Mouse (Mus musculus) megakaryocyte, embryonic 14.5 days (primary cell): ENCODE results near the gene Cisd3.

Experiments used
- FLI1 ChIP-seq: IDR thresholded peaks from 2 replicates; pipeline ENCODE4 v1.6.1; 2012; ENCODE audit warnings: low read length, inconsistent platforms, mixed read lengths
- GATA1 ChIP-seq: IDR thresholded peaks from 3 replicates; pipeline ENCODE4 v1.6.1; 2012; ENCODE audit warnings: mixed read lengths, low read length, inconsistent platforms, borderline replicate concordance

- no peak for TF ChIP-seq GATA1
- TF ChIP-seq FLI1 = no peak
Measured at GRCm38 (mm10) chr11:97684766-97685165, 860 bp upstream of the Cisd3 start.
